Mouse (Mus musculus): Measurements from ENCODE around the gene Fam173a.
"Not testable (repeated sequence)": the region's sequence is repeated elsewhere in the genome, so short reads cannot be mapped to it uniquely, and the experiment has no call there.

Gene Fam173a

GRCm38 (mm10) chr17:25828712-25829557 is 36.2 kb upstream of the Fam173a start, which contains the start of gene Jmjd8:
Gene Jmjd8, plus strand, starts transcription at chr17:25828867.
- in situ Hi-C loops (cut with MseI, MboI): no loop called here

- in situ Hi-C loops (cut with MseI, MboI): no loop called here
These were observed 35.5 kb upstream of the Fam173a start for GRCm38 (mm10) chr17:25828223-25828594.

- in situ Hi-C loops (cut with MseI, MboI): no loop called here
These were observed 35.0 kb upstream of the Fam173a start for GRCm38 (mm10) chr17:25827546-25828222.

- in situ Hi-C loops (cut with MseI, MboI): no loop called here
These were observed 34.3 kb upstream of the Fam173a start for GRCm38 (mm10) chr17:25827011-25827410.

GRCm38 (mm10) chr17:25825984-25826570 is 33.4 kb upstream of the Fam173a start:
- in situ Hi-C loops (cut with MseI, MboI): no loop called here

- in situ Hi-C loops (cut with MseI, MboI): no loop called here
These were observed 32.6 kb upstream of the Fam173a start for GRCm38 (mm10) chr17:25825311-25825710.

GRCm38 (mm10) chr17:25824362-25825142 is 31.9 kb upstream of the Fam173a start:
- in situ Hi-C loops (cut with MseI, MboI): no loop called here

- in situ Hi-C loops (cut with MseI, MboI): no loop called here
These were observed 30.8 kb upstream of the Fam173a start, which contains the start of gene Wdr24 for GRCm38 (mm10) chr17:25823452-25823851. Gene Wdr24, plus strand, starts transcription at chr17:25823627.

- in situ Hi-C loops (cut with MseI, MboI): no loop called here
These were observed 26.4 kb upstream of the Fam173a start for GRCm38 (mm10) chr17:25818851-25819780.

GRCm38 (mm10) chr17:25817662-25818061 is 25.0 kb upstream of the Fam173a start:
- in situ Hi-C loops (cut with MseI, MboI): no loop called here

- in situ Hi-C loops (cut with MseI, MboI): no loop called here
These were observed 20.8 kb upstream of the Fam173a start for GRCm38 (mm10) chr17:25813471-25813870.

GRCm38 (mm10) chr17:25810890-25811289 is 18.2 kb upstream of the Fam173a start:
- in situ Hi-C loops (cut with MseI, MboI): no loop called here

GRCm38 (mm10) chr17:25809606-25810340 is 17.1 kb upstream of the Fam173a start:
- in situ Hi-C loops (cut with MseI, MboI): no loop called here

GRCm38 (mm10) chr17:25808789-25809605 is 16.3 kb upstream of the Fam173a start, which contains the start of gene Fbxl16:
Gene Fbxl16, plus strand, starts transcription at chr17:25809085.
- in situ Hi-C loops (cut with MseI, MboI): no loop called here

GRCm38 (mm10) chr17:25808028-25808427 is 15.3 kb upstream of the Fam173a start:
- in situ Hi-C loops (cut with MseI, MboI): no loop called here

- in situ Hi-C loops (cut with MseI, MboI): not testable (repeated sequence)
These were observed 14.8 kb upstream of the Fam173a start for GRCm38 (mm10) chr17:25807452-25807851.

GRCm38 (mm10) chr17:25806507-25806906 is 13.8 kb upstream of the Fam173a start:
- in situ Hi-C loops (cut with MseI, MboI): no loop called here

GRCm38 (mm10) chr17:25802825-25803517 is 10.3 kb upstream of the Fam173a start:
- in situ Hi-C loops (cut with MseI, MboI): loop anchor here in 1 of 2 experiments (5.0 kb wide), 2 partner anchors 36 to 71 kb away; no protein-coding TSS in a partner anchor
